Mouse (Mus musculus) layer of hippocampus, adult 9-10 months (tissue): Measurements from ENCODE around the gene Mymk.

Experiments used
- DNase-seq: peaks from one replicate; pipeline ENCODE4 v3.0.0; 2022; ENCODE audit warnings: low spot score

The Mymk gene

DNA sequence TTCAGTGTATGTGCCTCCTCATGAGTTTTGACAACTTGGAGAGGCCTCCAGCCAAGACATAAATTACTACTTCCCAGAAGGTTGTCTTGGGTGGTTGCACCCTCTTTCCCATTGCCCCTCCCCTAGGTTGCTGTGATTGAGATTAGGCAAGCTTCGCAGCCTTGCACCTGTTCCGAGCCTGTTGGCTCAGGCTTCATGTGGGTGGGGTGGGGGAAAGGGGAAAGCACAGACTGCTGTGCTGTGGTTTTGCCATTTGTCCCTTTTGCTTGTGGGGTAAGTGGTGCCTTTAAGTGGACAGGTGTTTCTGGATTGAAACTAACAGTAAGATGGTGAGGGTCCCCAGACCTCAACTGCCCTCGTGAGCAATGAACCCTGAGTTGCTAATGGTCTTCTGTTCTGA is 36.0 kb downstream of the Mymk start:
- DNase-seq = no peak

DNA sequence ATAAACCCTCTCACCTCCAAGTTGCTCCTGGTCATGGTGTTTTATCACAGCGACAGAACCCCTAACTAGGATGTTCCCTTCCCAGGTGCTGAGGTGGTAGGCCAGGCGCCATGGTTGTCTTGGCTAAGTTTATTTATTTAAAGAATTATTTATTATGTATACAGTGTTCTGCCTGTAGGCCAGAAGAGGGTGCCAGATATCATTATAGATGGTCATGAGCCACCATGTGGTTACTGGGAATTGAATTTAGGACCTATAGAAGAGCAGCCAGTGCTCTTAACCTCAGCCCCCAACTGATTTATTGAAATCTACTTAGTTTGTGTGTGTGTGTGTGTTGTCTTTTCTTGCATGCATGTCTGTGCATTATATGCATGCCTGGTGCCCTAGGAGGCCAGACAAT is 39.6 kb downstream of the Mymk start:
- no peak for DNase-seq

DNA sequence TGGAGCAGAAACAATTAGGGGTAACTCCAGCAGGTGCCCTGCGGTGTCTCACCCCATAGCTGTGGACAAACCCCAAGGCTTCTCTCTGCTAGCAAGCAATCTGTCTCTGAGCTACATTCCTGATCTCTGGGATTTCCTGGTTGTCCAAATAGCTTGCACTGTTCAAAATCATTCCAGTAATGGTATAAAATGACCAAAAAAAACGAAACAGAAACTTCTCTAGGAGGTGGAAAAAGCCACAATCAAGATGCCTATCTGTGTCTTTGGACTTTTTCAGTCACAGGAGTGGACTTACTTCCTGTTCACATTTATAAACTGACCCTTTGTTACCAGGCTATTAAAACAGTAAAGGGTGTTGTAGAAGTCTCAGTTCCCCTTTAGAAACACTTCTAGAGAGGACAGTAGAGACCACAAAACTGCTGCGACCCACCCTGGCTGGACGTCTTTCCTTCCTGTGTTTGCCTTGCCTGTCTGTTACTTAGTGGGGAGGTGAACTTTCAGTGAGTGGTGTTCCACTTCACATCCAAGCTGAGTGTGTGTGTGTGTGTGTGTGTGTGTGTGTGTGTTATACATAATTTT is 43.5 kb downstream of the Mymk start:
- DNase-seq = no peak

DNA sequence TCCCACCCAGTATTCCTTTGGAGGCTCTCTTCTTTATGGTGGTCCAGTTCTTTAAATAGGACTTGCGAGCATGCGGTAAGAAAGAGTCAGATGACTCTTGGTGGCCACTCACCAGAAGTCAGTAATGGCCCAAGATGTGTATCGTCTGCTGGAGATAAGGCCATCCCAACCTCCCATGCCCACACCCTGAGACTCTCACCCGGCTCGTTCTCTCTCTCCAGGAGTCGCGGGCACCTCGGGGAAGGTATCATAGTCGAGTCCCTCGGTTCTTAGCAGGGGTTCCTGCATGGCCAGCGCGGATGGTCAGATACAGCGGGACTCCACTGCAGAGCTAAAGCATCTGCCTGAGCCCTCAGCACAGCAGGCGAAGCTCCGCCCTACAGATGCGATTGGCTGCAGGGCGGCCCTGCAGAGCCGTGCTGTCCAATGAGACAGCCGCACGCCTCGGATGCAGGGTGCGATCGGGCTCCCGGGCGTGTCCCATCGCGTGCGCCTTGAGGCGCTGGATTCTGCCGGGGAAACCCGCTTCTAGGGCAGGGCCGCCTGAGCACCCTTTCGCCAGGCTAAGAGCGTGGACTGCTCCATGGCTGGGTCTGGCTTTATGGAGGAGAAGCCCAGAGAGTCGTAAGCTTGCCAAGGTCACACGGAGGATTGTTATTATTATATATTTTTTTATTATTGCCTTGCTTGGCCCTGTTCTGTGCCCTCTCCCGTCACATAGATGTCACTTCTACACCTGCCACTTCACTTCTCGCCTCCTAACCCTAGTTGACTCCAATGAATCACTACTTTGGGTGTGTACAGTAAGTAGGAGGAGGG is 44.2 kb downstream of the Mymk start, which contains the start of gene Slc2a6:
Gene Slc2a6 (minus strand): TSS at position 381 of the 819 bp plus-strand sequence.
- DNase-seq = peak; percentile 65

DNA sequence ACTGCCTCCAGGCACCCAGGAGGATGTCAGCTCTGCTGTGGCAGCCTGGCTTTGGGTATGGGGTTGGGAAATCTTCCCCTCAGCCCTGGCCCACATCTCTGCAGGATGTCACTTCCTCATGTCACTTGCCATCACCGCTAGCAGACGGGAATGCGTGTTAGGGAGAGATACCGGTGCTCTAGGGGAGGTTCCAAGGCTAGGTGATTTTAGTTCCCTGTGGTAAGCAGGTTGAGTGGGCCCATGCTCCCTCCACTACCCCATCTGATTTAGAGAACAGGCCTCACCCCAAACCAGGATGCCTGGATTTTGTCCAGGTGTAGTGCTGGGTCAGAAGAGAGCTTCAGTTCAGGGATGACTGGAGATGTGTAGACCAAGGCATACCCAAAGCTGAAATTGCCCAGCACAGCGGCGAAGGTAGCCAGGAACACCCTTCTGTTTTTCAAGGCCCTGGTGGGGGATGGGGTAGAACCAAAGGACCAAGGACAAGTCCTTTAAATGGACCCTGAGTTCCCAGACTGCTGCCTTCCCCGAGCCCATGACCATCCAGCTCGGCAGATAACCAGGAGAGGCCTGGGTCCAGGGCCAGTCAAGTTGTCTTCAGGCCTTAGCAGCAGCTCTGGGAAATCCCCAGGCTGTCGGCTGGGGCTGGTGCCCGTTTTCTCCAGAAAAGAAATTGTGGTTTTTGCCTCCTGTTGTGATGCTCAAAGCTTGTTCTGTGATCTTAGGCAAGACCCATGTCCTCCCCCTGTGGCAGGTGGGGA is 44.9 kb downstream of the Mymk start:
- DNase-seq = no peak

DNA sequence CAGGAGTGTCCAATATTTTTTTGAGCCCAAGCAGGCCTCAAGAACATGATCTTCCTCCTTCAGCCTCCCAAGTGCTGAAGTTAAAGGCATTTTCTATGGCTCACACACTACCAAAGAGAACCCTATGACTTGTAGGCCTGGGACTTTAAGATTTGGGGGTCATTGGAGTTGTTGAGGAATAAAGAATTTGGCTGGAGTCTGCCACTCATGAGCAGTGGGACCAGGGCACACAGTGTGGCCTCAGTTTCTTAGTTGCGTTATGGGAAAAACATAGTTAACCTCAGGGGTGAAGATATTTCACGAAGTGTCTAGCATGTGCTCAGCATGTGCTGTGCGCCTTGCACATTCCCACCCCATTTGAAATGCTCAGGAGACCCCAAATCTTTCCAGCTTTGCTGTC is 45.6 kb downstream of the Mymk start:
- DNase-seq = no peak

DNA sequence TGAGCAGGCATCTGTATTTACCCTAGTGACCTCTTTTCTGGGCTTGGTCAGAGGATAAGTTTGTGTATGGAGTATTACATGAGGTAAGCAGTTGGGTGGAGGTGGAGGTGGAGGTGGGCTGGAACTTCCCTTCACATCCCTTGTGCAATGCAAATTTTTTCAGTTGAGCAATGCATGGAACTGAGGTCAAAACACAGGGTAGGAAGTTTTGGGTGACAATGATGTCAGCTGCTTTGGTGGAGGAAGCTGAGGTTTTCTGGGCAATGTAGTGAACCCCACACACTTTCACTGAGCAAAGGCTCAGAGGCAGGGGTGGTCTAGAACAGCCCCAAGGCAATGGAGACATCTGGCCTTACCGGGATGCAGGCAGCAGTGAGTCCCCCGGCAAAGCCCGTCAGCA is 46.4 kb downstream of the Mymk start:
- no peak for DNase-seq

DNA sequence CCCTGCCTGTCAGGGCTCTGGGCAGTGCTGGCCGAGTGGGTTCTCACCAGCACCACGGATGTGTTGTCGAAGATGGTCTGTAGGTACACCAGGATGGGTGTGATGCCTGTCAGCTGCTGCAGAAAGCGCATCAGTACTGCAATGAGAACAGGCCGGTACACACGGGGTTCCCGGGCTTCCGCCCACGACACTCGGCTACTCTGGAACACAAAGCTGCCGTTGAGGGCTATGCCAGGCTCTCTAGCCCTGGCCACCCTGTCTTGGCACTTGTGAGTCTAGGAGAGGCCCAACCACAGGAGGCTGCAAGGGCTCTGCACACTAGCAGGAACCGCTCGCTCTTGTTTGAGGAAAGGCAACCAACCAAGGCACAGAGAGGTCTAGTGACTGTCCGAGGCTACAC is 47.8 kb downstream of the Mymk start:
- no peak for DNase-seq

DNA sequence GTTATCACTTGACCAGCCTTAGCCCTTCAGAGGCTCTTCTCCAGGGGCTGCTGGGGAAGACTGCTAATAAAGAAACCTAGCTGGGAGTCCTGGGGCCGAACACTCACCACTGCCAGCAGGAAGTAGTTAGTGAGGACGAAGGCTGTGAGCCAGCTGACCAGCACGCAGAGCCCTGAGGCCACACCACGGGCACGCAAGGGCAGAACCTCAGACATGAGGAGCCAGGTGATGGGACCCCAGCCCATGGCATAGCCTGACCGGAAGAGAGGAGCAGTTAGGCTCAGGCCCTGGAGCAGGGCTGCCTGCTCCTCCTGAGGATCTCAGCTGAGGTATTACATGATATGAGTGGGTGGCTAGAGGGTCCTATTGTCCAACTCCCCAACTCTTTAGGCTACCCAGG is 49.4 kb downstream of the Mymk start:
- no peak for DNase-seq

DNA sequence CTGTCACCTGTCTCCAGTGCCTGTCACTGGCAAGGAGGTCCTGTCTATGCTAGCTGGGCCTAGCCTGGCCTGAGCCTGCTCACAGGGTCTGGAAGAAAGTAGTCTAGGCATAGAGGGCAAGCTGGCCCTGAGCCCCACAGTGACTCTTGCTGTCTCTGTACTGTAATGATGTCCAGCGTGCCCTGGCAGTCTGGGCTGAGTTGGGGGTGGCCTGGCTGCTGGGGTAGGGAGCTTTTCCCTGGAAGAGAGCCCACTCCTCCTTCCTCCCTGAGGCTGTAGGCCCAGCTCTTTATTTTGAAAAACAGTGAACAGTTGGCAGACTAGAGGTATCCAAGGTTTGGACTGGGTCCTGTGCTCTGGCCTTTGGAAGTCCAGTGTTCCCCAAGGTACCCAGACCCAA is 50.9 kb downstream of the Mymk start:
- no peak for DNase-seq

DNA sequence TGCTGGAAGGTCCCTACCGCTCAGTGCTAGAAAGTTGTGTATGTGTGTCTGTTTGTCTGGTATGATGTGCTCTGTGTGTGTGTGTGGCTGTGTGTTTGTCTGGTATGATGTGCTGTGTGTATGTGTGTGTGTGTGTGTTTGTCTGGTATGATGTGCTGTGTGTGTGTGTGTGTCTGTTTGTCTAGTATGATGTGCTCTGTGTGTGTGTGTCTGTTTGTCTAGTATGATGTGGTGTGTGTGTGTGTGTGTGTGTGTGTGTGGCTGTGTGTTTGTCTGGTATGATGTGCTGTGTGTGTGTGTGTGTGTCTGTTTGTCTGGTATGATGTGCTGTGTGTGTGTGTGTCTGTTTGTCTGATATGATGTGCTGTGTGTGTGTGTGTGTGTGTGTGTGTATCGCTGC is 52.4 kb downstream of the Mymk start:
- DNase-seq = no peak

DNA sequence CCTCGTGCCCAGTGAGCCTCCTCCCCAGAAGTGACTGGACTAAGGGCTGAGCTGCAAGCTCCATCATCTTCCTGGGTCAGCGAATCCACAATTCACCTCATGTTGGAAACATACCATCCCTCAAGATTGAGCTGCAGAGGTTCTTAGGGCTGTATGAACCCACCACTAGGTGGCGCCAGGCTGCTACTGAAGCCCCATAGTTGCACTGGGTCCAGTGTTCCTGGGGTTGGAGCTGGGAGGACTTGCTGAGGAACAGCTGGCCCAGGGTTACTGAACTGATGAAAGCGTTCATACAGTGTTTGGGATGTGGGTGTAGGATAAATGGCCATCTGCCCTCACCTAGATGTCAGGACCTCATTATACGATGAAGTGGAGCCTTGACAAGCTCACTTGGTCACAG is 54.2 kb downstream of the Mymk start:
- DNase-seq = no peak
